Mouse (Mus musculus) liver, embryonic 11.5 days (tissue): ENCODE measurements around the gene Cdh12. TPM values are rescaled to one million over a fixed set of nuclear protein-coding genes. Genes with fewer than 3 reads are reported as not detected.

Experiments used
- ATAC-seq: fragments of 200-750 bp; cut with Nextera tagmentation; replicated peaks from 2 replicates; pipeline ENCODE4 v1.8.0; 2017; ENCODE audit warnings: moderate number of reproducible peaks, mild to moderate bottlenecking, moderate TSS enrichment, moderate library complexity; ENCODE audit not compliant: low FRiP score
- DNase-seq: peaks from one replicate; pipeline ENCODE4 v3.0.0-alpha.2; 2017; ENCODE audit warnings: low spot score
- H3K27ac ChIP-seq: fragments of 300-500 bp; sonication (generic); 2 replicates; pipeline ENCODE4 v1.5.1; 2014; ENCODE audit warnings: mild to moderate bottlenecking, low read depth, low read length, control low read depth
- H3K27me3 ChIP-seq: fragments of 300-500 bp; sonication (generic); replicated peaks from 2 replicates; pipeline ENCODE4 v1.6.1; 2014; ENCODE audit warnings: low read length, mixed read lengths; ENCODE audit not compliant: control insufficient read depth, insufficient read depth
- H3K36me3 ChIP-seq: fragments of 300-500 bp; sonication (generic); 2 replicates; pipeline ENCODE4 v1.6.1; 2014; ENCODE audit warnings: mild to moderate bottlenecking, low read length, moderate library complexity, mixed read lengths; ENCODE audit not compliant: control insufficient read depth, insufficient read depth
- H3K4me1 ChIP-seq: fragments of 300-500 bp; sonication (generic); replicated peaks from 2 replicates; pipeline ENCODE4 v1.6.1; 2014; ENCODE audit warnings: low read length, mixed read lengths; ENCODE audit not compliant: control insufficient read depth, insufficient read depth
- H3K4me2 ChIP-seq: fragments of 300-500 bp; sonication (generic); 2 replicates; pipeline ENCODE4 v1.6.1; 2014; ENCODE audit warnings: mild to moderate bottlenecking, control low read depth, moderate library complexity
- H3K4me3 ChIP-seq: fragments of 300-500 bp; sonication (generic); 2 replicates; pipeline ENCODE4 v1.5.1; 2014; ENCODE audit warnings: low read depth, low read length, control low read depth
- H3K9ac ChIP-seq: fragments of 300-500 bp; sonication (generic); 2 replicates; pipeline ENCODE4 v1.6.1; 2014; ENCODE audit warnings: low read depth, low read length, control low read depth
- H3K9me3 ChIP-seq: fragments of 300-500 bp; sonication (generic); 2 replicates; pipeline ENCODE4 v1.6.1; 2016; ENCODE audit warnings: low read length, inconsistent platforms, mixed read lengths; ENCODE audit not compliant: control insufficient read depth
- WGBS: fragments of 180-500 bp; shearing (Covaris S2); extraction: QIAGEN DNeasy Blood & Tissue Kit; methylation state at CpG from one replicate; pipeline ENCODE4 v1.1.7; 2014; 5-methylcytosine and 5-hydroxymethylcytosine counted together
- polyA plus RNA-seq: library from polyadenylated mRNA; unstranded; fragments of >200 nt; fragmentation: Nextera tagmentation; extraction: Ambion mirVana; gene quantifications from 2 replicates; pipeline ENCODE4 v1.2.1, GENCODE M21; 2014

Cdh12 gene
- polyA plus RNA-seq, 1 experiment from 2014 or later: 0.10 TPM

DNA sequence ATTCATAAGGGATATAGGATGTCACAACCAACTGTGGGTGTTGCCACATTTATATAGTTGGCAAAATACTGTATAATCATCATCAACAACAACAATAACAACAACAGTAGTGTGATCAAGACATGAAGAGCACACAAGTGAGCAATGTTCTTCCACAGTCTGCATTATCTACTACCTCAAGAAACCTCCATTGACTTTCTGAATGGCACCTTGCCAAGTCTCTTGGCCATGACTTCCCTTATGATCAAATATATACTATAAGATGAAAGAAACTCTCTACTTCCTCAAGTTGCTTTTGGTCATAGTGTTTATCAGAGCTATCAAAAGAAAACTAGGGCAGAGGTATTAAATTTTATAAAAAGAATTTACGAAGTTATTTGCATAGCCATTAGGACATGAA, 820.8 kb downstream of the Cdh12 start:
- WGBS: 78% methylated on average over 1 of the region's 1 CpGs

DNA sequence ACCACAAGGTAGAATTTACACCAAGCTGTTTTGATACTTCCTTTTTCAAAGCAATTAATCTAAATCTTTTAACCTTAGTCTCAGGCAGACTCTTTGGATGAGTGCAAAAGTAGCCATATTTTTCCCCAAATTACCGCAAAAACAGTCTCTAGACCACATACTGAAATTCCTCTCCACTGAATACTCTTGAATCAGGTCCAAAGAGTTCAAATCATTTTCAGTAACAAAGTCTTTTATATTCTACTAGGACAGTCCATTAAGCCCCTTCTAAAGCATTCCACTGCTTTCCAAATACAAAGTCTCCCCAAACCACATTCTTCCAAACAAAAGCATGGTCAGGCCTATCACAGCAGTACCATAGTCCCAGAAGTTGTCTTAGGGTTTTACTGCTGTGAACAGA, 848.0 kb downstream of the Cdh12 start:
- H3K27me3 ChIP-seq: no peaks in the 10 kb centered on the region

More for the DNA sequence above, 820.8 kb downstream of the Cdh12 start:
- no peak overlapping the region for H3K4me2 ChIP-seq
- no peaks in the 10 kb centered on the region for H3K4me1 ChIP-seq
- H3K27me3 ChIP-seq: no peaks in the 10 kb centered on the region
- ATAC-seq: no peak
- H3K4me3 ChIP-seq: no peak overlapping the region
- H3K27ac ChIP-seq: no peak overlapping the region
- no peaks in the 10 kb centered on the region for H3K9me3 ChIP-seq
- no peak overlapping the region for H3K9ac ChIP-seq
- DNase-seq: no peak
- no peaks in the 10 kb centered on the region for H3K36me3 ChIP-seq

DNA sequence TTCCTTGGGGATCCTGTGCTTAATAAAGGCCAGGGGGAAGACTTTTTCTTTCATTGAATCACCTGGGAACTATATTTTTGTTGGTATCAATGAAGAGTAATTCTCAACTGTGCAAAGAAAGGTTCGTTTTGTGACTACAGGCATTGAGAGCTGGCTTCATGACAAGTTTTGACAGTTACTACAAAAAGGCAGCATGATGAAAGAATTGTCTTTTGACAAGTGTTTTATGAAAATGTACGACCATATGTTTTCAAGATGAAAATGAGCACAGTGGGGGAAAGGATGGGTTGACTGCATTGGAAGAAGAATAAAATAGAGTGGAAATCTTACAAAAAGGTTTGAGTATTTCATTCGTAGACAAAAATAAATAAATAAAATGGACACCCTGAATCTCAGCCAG, 866.4 kb downstream of the Cdh12 start:
- Histone ChIP-seq H3K27me3 (no peaks in the 10 kb centered on the region), H3K9me3 (no peaks in the 10 kb centered on the region), H3K27ac (no peak overlapping the region), H3K4me1 (no peaks in the 10 kb centered on the region), H3K36me3 (no peaks in the 10 kb centered on the region), H3K4me2 (no peak overlapping the region), H3K4me3 (no peak overlapping the region), H3K9ac (no peak overlapping the region)
- ATAC-seq: no peak
- 69% methylated on average over 3 of the region's 3 CpGs for WGBS
- no peak for DNase-seq

More for the DNA sequence above, 848.0 kb downstream of the Cdh12 start:
- Histone ChIP-seq H3K4me1 (no peaks in the 10 kb centered on the region), H3K27ac (no peak overlapping the region), H3K4me2 (no peak overlapping the region), H3K9ac (no peak overlapping the region), H3K36me3 (no peaks in the 10 kb centered on the region), H3K4me3 (no peak overlapping the region), H3K9me3 (no peaks in the 10 kb centered on the region)
- DNase-seq (no peak), ATAC-seq (no peak)
- WGBS: 90% methylated on average over 1 of the region's 1 CpGs

DNA sequence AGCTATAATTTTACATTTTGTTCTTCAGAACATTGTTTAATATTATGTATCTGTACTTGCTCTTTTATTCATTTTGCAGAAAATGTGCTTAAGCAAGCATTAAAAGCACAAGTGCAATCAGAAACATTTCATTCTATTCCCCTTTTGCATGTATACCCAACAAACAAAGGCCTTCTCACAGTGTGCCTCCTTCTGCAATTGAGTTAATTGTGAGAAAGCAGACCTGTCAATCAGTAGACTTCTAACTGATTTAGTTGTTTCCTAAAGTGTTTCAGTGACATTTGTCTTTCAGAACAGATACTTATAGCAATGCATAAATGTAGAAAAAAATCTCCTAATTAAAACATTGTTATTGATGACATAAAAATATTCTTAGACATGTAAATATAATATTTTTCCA, 894.8 kb downstream of the Cdh12 start:
- Histone ChIP-seq H3K27ac (no peak overlapping the region), H3K36me3 (no peaks in the 10 kb centered on the region), H3K4me2 (no peak overlapping the region), H3K9me3 (no peaks in the 10 kb centered on the region), H3K4me1 (no peaks in the 10 kb centered on the region), H3K9ac (no peak overlapping the region), H3K4me3 (no peak overlapping the region), H3K27me3 (no peaks in the 10 kb centered on the region)
- ATAC-seq (no peak), DNase-seq (no peak)

DNA sequence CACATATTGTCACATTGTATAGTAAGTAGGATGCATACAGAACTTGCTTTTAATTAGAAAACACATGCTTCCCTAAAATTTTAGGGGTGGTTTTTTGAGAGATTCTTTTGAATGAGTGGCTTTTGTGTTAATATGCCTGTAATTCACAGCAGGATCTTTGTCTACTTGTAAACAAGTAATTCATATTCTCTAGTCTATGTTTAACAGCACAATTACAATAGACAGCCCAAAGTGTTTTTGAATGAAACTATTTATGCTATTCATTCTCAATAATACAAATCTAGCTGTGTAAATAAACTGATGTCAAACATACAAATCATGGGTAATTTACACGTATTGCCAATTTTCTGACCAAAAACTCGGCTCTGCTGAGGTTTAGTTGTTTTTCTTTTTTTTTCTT, 895.3 kb downstream of the Cdh12 start:
- H3K4me1 ChIP-seq: no peaks in the 10 kb centered on the region
- H3K36me3 ChIP-seq: no peaks in the 10 kb centered on the region
- ATAC-seq (no peak), DNase-seq (no peak)
- H3K9me3 ChIP-seq: no peaks in the 10 kb centered on the region
- WGBS: 74% methylated on average over 2 of the region's 2 CpGs
- no peaks in the 10 kb centered on the region for H3K27me3 ChIP-seq
- no peak overlapping the region for H3K4me3 ChIP-seq
- no peak overlapping the region for H3K4me2 ChIP-seq
- H3K27ac ChIP-seq: no peak overlapping the region
- H3K9ac ChIP-seq: no peak overlapping the region

DNA sequence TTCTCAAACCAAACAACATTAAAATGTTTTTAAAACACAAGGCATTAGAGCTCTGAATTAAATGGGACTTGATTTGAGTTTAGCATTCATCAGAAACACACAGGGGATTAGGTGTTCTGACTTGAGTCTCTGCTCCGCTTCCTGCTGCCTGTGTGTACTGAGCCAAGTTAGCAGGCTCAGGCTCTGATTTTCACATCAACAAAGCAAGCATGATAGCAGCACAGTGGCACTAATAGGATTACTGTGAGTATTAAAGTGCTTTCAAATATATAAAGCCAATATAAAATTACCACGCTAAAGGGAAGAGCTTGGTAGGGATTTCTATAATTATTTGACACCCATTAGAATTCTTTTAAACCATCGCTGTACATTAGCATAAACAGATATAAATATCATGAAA, 895.7 kb downstream of the Cdh12 start:
- Histone ChIP-seq H3K4me2 (no peak overlapping the region), H3K9ac (no peak overlapping the region), H3K36me3 (no peaks in the 10 kb centered on the region), H3K9me3 (no peaks in the 10 kb centered on the region), H3K4me3 (no peak overlapping the region), H3K27me3 (no peaks in the 10 kb centered on the region), H3K4me1 (no peaks in the 10 kb centered on the region), H3K27ac (no peak overlapping the region)
- DNase-seq (no peak), ATAC-seq (no peak)
- 76% methylated on average over 3 of the region's 3 CpGs for WGBS

DNA sequence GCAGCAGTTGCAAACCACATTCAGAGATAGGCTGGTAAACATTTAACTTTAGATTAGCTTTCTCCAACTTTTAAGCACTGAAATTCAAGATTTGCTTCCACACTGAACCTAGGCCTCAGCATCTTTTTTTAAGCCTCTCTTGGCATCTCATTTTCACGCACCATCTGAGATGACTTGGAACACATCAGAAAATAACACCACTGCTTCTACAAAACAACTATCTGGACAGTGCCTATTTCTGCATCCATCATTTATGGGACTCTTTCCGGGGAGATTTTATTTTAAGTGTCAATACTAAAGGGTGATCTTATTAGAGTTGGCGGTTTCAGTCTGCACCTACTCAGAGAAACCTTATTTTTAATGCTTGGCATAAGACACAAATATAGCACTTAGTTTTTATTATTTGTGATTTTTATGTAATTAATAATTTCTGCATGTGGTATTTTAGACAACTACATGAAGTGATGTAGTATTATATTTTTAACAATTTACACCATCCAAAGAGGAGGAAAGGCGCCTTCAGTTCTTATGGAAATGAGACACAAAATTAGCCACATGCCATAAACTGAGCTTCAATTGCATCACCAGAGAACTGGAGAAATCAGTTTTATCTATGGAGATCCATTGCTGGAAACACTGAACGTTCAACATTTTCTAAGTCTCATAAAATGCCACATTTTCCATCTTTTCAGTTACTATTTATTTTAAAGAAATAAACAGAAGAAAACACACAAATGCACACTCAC, 906.5 kb downstream of the Cdh12 start:
- no peak for DNase-seq

DNA sequence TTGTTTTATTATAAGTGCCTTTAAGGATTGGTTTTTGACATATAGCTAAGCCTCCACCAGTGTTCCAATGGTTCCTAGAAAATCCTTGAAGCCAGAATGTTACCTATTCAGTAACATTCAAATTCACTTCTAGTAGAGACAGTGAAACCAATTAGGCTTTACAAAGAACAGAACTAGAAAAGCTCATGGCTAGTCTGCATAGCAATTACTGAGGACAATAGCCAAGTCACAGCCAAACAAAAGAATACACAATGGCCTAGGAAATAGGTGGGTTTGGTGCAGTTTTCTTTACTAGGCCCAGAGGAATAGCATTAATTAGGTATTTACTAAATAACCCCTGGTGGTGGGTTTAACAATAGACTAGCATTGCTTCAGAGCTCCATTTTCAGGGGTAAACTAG, 917.3 kb downstream of the Cdh12 start:
- Histone ChIP-seq H3K9ac (no peak overlapping the region), H3K27me3 (no peaks in the 10 kb centered on the region), H3K4me1 (no peaks in the 10 kb centered on the region), H3K4me2 (no peak overlapping the region), H3K9me3 (no peaks in the 10 kb centered on the region), H3K27ac (no peak overlapping the region), H3K4me3 (no peak overlapping the region), H3K36me3 (no peaks in the 10 kb centered on the region)
- ATAC-seq (no peak), DNase-seq (no peak)

More for the DNA sequence above, 906.5 kb downstream of the Cdh12 start:
- ATAC-seq: no peak
- Histone ChIP-seq H3K9me3 (no peaks in the 10 kb centered on the region), H3K4me1 (no peaks in the 10 kb centered on the region), H3K27ac (no peak overlapping the region), H3K9ac (no peak overlapping the region), H3K27me3 (no peaks in the 10 kb centered on the region), H3K36me3 (no peaks in the 10 kb centered on the region), H3K4me2 (no peak overlapping the region), H3K4me3 (no peak overlapping the region)
- WGBS: 82% methylated on average over 5 of the region's 5 CpGs

DNA sequence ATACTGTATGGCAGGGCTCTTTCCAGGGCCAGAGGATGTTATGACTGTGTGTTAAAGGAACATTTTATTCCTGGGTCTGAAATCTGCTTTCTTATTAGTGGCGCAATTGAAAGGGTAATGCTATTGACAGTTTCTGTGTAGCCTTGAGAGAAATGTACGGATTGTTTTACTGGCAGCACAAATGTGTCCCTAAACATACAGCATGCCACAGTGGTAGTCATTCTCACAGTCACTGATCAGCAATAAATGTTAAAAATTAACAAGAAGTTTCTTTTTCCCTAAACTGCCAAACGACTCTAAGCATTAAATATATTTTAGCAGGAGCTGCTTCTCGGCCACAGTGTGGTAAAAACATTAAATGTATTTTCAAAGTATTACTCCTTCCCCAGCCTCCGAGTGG, 926.4 kb downstream of the Cdh12 start:
- no peaks in the 10 kb centered on the region for H3K4me1 ChIP-seq
- 80% methylated on average over 5 of the region's 5 CpGs for WGBS
- no peaks in the 10 kb centered on the region for H3K27me3 ChIP-seq
- H3K36me3 ChIP-seq: no peaks in the 10 kb centered on the region
- H3K4me2 ChIP-seq: no peak overlapping the region
- no peak overlapping the region for H3K4me3 ChIP-seq
- ATAC-seq: no peak
- no peak overlapping the region for H3K27ac ChIP-seq
- no peaks in the 10 kb centered on the region for H3K9me3 ChIP-seq
- DNase-seq: no peak
- no peak overlapping the region for H3K9ac ChIP-seq
